In genomic region chr11:20242366-20243056, GRCm38 (mm10) we compare ENCODE assay signal across 20 mouse cellular contexts. TPM values are rescaled to one million over a fixed set of nuclear protein-coding genes. Genes with fewer than 3 reads are reported as not detected.
DNase-seq lines count a peak whose midpoint lies in the region; ATAC-seq and TF ChIP-seq lines count a peak whose summit lies in the region.
"Had no signal": no experiment of that assay in that cellular context is flagged by ENCODE, and none has a peak within 500 bp of the region (broad histone marks: within the 10 kb centered on the region; RNA-seq: fewer than 3 reads in every experiment).

No protein-coding gene starts in this region.

- no peaks in the 10 kb centered on the region for H3K9me3 ChIP-seq in neural tube, embryonic 15.5 days (replicated peaks)
- no peaks in the 10 kb centered on the region for H3K9me3 ChIP-seq in MEL (replicated peaks; ENCODE audit: insufficient read depth, low read length)
- no peaks in the 10 kb centered on the region for H3K9me3 ChIP-seq in limb, embryonic 12.5 days
- H3K9me3 ChIP-seq: forebrain, embryonic 12.5 days; heart, embryonic 12.5 days; hindbrain, embryonic 15.5 days had no signal

- H3K79me2 ChIP-seq in MEL (ENCODE audit: control insufficient read depth, insufficient read depth, low read length, poor library complexity), result peaks cover 14% of the 10 kb centered on the region; the same call in 1 of the 2 replicates

- no peak for TF ChIP-seq EP300 in MEL (IDR thresholded peaks at IDR 0.05; ENCODE audit: low read depth in 1 of 2, low read length in 2 of 2)

- WGBS in neural tube, embryonic 15.5 days, result 94% methylated on average over 6 of the region's 6 CpGs
- WGBS in limb, embryonic 12.5 days, result 74% methylated on average over 6 of the region's 6 CpGs

- intact Hi-C loops in gastrocnemius, adult 2 months (cut with DNase I), result no loop called here
- intact Hi-C loops in left cerebral cortex, postnatal 25 days (cut with DNase I), result no loop called here

- H3K4me2 ChIP-seq in neural tube, embryonic 15.5 days, result no peak overlapping the region
- H3K4me2 ChIP-seq in limb, embryonic 12.5 days, result no peak overlapping the region
- H3K4me2 ChIP-seq: forebrain, embryonic 12.5 days; heart, embryonic 12.5 days; hindbrain, embryonic 15.5 days; liver, embryonic 11.5 days had no signal

- H3K9ac ChIP-seq in neural tube, embryonic 15.5 days (replicated peaks), result no peak overlapping the region
- no peak overlapping the region for H3K9ac ChIP-seq in MEL (ENCODE audit: control insufficient read depth, low read depth, low read length, poor library complexity, severe bottlenecking)
- no peak overlapping the region for H3K9ac ChIP-seq in limb, embryonic 12.5 days (replicated peaks)
- H3K9ac ChIP-seq: forebrain, embryonic 12.5 days; heart, embryonic 12.5 days; hindbrain, embryonic 15.5 days had no signal

- ATAC-seq in neural tube, embryonic 15.5 days (ENCODE audit: low FRiP score), result no peak
- ATAC-seq in limb, embryonic 12.5 days (ENCODE audit: insufficient number of reproducible peaks, insufficient read depth, low FRiP score, low TSS enrichment, low read depth), result no peak
- ATAC-seq: intestine, postnatal 0 days had no signal

- H3K4me1 ChIP-seq in neural tube, embryonic 15.5 days, result peaks cover 32% of the 10 kb centered on the region
- H3K4me1 ChIP-seq in MEL (ENCODE audit: control insufficient read depth in 1 of 2, insufficient read depth in 2 of 2, low read length in 2 of 2), result peaks cover 10 to 20% of the 10 kb centered on the region in 2 experiments
- H3K4me1 ChIP-seq in limb, embryonic 12.5 days (replicated peaks), result peaks cover 41% of the 10 kb centered on the region

- no peak for TF ChIP-seq RAD21 in MEL (IDR thresholded peaks at IDR 0.05; ENCODE audit: low read depth, low read length)

- no peak overlapping the region for H3K4me3 ChIP-seq in gastrocnemius, adult 2 months
- H3K4me3 ChIP-seq in neural tube, embryonic 15.5 days (replicated peaks), result no peak overlapping the region
- no peak overlapping the region for H3K4me3 ChIP-seq in MEL (ENCODE audit: control insufficient read depth in 1 of 2, insufficient read depth in 1 of 2, low read depth in 2 of 2, low read length in 2 of 2)
- no peak overlapping the region for H3K4me3 ChIP-seq in limb, embryonic 12.5 days (replicated peaks)
- H3K4me3 ChIP-seq: forebrain, embryonic 12.5 days; heart, embryonic 12.5 days; hindbrain, embryonic 15.5 days; layer of hippocampus, adult 2 months had no signal

- TF ChIP-seq POLR2A in MEL (IDR thresholded peaks at IDR 0.05; ENCODE audit: control insufficient read depth in 1 of 2, insufficient read depth in 1 of 2, low read depth in 1 of 2, low read length in 2 of 2, poor library complexity in 1 of 2), result no peak

- peaks cover 35% of the 10 kb centered on the region for H3K36me3 ChIP-seq in neural tube, embryonic 15.5 days
- H3K36me3 ChIP-seq in MEL (ENCODE audit: control insufficient read depth in 1 of 2, insufficient read depth in 2 of 2, low read length in 2 of 2), result peaks cover 7 to 13% of the 10 kb centered on the region in 2 experiments
- peaks cover 65% of the 10 kb centered on the region for H3K36me3 ChIP-seq in limb, embryonic 12.5 days

- no peak for DNase-seq in gastrocnemius, adult 2 months
- DNase-seq in gastrocnemius, adult 8-10 months (ENCODE audit: low spot score in 2 of 2), result no peak
- peak; percentile 11 for DNase-seq in neural tube, embryonic 10.5 days (ENCODE audit: extremely low spot score, low spot score)
- DNase-seq in MEL (ENCODE audit: low read depth, low spot score), result no peak
- no peak for DNase-seq in spleen, adult 18-20 months
- DNase-seq in left cerebral cortex, postnatal 25 days (ENCODE audit: low spot score in 2 of 2), result no peak
- DNase-seq: adrenal gland, adult 2 months; left cerebral cortex, postnatal 4 days; lung, postnatal 14 days; right cerebral cortex, postnatal 4 days; thymus, postnatal 36 days had no signal

- H3K27ac ChIP-seq in gastrocnemius, adult 2 months, result 0 out of 2 replicates have a peak overlapping the region, but pooled peaks have one; percentile 31
- H3K27ac ChIP-seq in neural tube, embryonic 15.5 days (replicated peaks), result no peak overlapping the region
- H3K27ac ChIP-seq in MEL (ENCODE audit: control insufficient read depth, low read depth, low read length), result no peak overlapping the region
- peak overlapping the region; percentile 64; the same call in 1 of the 2 replicates for H3K27ac ChIP-seq in limb, embryonic 12.5 days
- H3K27ac ChIP-seq: hindbrain, embryonic 15.5 days; kidney, postnatal 0 days; layer of hippocampus, adult 2 months had no signal

- no peak for TF ChIP-seq CTCF in gastrocnemius, adult 2 months (IDR thresholded peaks at IDR 0.05)
- TF ChIP-seq CTCF in MEL (IDR thresholded peaks at IDR 0.05 in 2 of 3, conservative IDR thresholded peaks at IDR 0.05 in 1 of 3; ENCODE audit: control insufficient read depth in 1 of 3, insufficient read depth in 1 of 3, low read depth in 2 of 3, low read length in 3 of 3, poor library complexity in 1 of 3, severe bottlenecking in 1 of 3), result no peak

- H3K27me3 ChIP-seq in neural tube, embryonic 15.5 days (replicated peaks), result no peaks in the 10 kb centered on the region
- no peaks in the 10 kb centered on the region for H3K27me3 ChIP-seq in MEL (ENCODE audit: control insufficient read depth in 1 of 2, insufficient read depth in 2 of 2, low read length in 2 of 2)
- H3K27me3 ChIP-seq in limb, embryonic 12.5 days, result no peaks in the 10 kb centered on the region
- H3K27me3 ChIP-seq: forebrain, embryonic 12.5 days; heart, embryonic 12.5 days; hindbrain, embryonic 15.5 days had no signal

TF ChIP-seq in MEL, 35 proteins besides CTCF, POLR2A, EP300 and RAD21:
- TF ChIP-seq GATA1 (IDR thresholded peaks at IDR 0.05; ENCODE audit: low read depth, low read length) (no peak), ZNF384 (IDR thresholded peaks at IDR 0.05; ENCODE audit: low read depth, low read length) (peak; percentile 69)

RNA-seq across cellular contexts. Expression of gene Cep68, which starts 6.7 kb away (rescaled TPM):
- 10 to 100 TPM; 30.8 to 36.1 TPM for total RNA-seq in gastrocnemius, adult 2 months (2021)
- total RNA-seq in gastrocnemius, adult 8-10 months (2022), result 10 to 100 TPM; 32.7 to 36.1 (median 33.8) TPM
- polyA plus RNA-seq in neural tube, embryonic 15.5 days (2015; fragmentation: Nextera tagmentation; extraction: Ambion mirVana), result 26.5 and 29.1 TPM in 2 replicates
- 20.0 and 22.2 TPM in 2 replicates for total RNA-seq in MEL (2012; rRNA removed)
- 10 to 100 TPM in 1 of 2 experiments, not detected in 1; 24.7 TPM for polyA plus RNA-seq in MEL (2012; ENCODE audit: insufficient read depth in 1 of 2, insufficient read length in 2 of 2, low read depth in 1 of 2, low replicate concordance in 2 of 2, missing spikeins in 1 of 2)
- 42.6 and 44.8 TPM in 2 replicates for polyA plus RNA-seq in limb, embryonic 12.5 days (2016; fragmentation: Nextera tagmentation; extraction: Ambion mirVana)
- 10 to 100 TPM; 27.5 to 28.1 TPM for total RNA-seq in left cerebral cortex, postnatal 25 days (2021)

RNA-seq across cellular contexts. Expression of gene Rab1a, which starts 41.3 kb away (rescaled TPM):
- 10 to 100 TPM; 88.6 to 95.4 TPM for total RNA-seq in gastrocnemius, adult 2 months (2021)
- 10 to 100 TPM; 84.0 to 90.6 (median 85.6) TPM for total RNA-seq in gastrocnemius, adult 8-10 months (2022)
- 311 and 322 TPM in 2 replicates for polyA plus RNA-seq in neural tube, embryonic 15.5 days (2015; fragmentation: Nextera tagmentation; extraction: Ambion mirVana)
- 79.5 and 83.9 TPM in 2 replicates for total RNA-seq in MEL (2012; rRNA removed)
- polyA plus RNA-seq in MEL (2012; ENCODE audit: insufficient read depth in 1 of 2, insufficient read length in 2 of 2, low read depth in 1 of 2, low replicate concordance in 2 of 2, missing spikeins in 1 of 2), result 100 to 1,000 TPM; 139 to 336 TPM
- 229 and 230 TPM in 2 replicates for polyA plus RNA-seq in limb, embryonic 12.5 days (2016; fragmentation: Nextera tagmentation; extraction: Ambion mirVana)
- total RNA-seq in left cerebral cortex, postnatal 25 days (2021), result 100 to 1,000 TPM; 196 to 209 TPM

Comparison
In these comparisons a context has a peak if more than half of its experiments do, and no peak if none do; other contexts are left out.
1. H3K27ac ChIP-seq: peak in gastrocnemius, adult 2 months (single experiment) and limb, embryonic 12.5 days (single experiment); none in neural tube, embryonic 15.5 days (single experiment) and MEL (single experiment).